Mouse (Mus musculus) midbrain, embryonic 14.5 days (tissue): ENCODE data around the gene Herc6. TPM values are rescaled to one million over a fixed set of nuclear protein-coding genes. Genes with fewer than 3 reads are reported as not detected.

Experiments
- polyA plus RNA-seq: library from polyadenylated mRNA; unstranded; fragments of >200 nt; fragmentation: Nextera tagmentation; extraction: Ambion mirVana; gene quantifications from 2 replicates; pipeline ENCODE4 v1.2.1, GENCODE M21; 2014

Herc6 gene
- polyA plus RNA-seq, 1 experiment from 2014 or later: 1.5 TPM

Other genes starting within 250 kb of the Herc6 start
- gene Vmn1r17, start 217.3 kb upstream of the Herc6 start, polyA plus RNA-seq: not detected in 2 replicates
- gene Vmn1r18, start 185.2 kb upstream of the Herc6 start, polyA plus RNA-seq: not detected in 2 replicates
- not detected in 2 replicates for gene Vmn1r19, start 177.2 kb upstream of the Herc6 start, polyA plus RNA-seq
- not detected in 2 replicates for gene Vmn1r20, start 152.1 kb upstream of the Herc6 start, polyA plus RNA-seq
- gene Ppm1k, start 45.5 kb upstream of the Herc6 start, polyA plus RNA-seq: 6.6 and 6.8 TPM in 2 replicates
- 15.2 and 17.3 TPM in 2 replicates for gene Pyurf, start 111.1 kb downstream of the Herc6 start, polyA plus RNA-seq
- gene Lancl2, start 121.5 kb downstream of the Herc6 start, polyA plus RNA-seq: 84.2 and 102 TPM in 2 replicates
- gene Vopp1, start 244.2 kb downstream of the Herc6 start, polyA plus RNA-seq: 102 and 109 TPM in 2 replicates